Mouse (Mus musculus): ENCODE measurements around the gene Syngap1. TPM values are rescaled to one million over a fixed set of nuclear protein-coding genes. Genes with fewer than 3 reads are reported as not detected.

The Syngap1 gene
- polyA plus RNA-seq (2017; shearing (Covaris generic)) = not detected

GRCm38 (mm10) chr17:26941031-26941789 is at the start of gene Syngap1:
Gene Syngap1 (plus strand): TSS chr17:26941253.

DNA sequence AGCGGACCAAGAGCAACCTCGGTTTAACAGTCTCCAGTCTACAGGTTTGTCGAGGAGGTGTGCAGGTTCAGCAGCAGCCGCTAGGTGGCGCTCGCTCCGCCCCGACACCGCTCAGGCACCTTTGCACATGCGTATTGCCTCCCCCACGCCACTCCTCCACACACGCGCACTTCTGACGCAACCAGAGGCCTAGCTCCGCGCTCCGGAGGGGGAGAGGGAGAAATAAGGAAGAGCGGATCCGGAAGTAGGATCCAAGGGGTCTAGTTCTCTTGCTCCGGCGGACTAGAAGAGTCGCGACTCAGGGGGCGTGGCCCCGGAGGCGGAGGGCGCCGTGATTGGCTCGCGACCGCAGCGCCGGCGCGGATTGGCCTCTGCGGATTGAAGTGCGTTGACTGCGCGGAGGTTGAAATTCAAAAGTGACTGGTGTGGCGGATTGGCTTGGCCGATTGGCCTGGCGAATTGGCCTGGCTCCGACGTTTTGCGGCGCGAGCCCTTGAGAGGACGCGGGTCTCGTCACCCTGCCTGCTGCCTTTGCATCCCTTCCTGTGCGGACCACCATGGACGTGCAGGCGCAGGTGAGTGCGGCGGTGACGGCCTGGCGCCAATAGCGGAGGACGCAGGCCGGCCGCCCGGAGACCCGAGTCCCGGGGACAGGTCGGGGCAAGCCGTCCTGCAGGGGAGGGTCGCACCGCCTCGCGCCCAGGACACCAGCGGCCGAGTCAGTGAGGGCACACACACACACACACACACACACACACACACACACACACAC is 24.2 kb upstream of the Syngap1 start, which contains the start of gene Kifc5b:
Kifc5b (plus strand) TSS at position 381 of the 772 bp plus-strand sequence.

DNA sequence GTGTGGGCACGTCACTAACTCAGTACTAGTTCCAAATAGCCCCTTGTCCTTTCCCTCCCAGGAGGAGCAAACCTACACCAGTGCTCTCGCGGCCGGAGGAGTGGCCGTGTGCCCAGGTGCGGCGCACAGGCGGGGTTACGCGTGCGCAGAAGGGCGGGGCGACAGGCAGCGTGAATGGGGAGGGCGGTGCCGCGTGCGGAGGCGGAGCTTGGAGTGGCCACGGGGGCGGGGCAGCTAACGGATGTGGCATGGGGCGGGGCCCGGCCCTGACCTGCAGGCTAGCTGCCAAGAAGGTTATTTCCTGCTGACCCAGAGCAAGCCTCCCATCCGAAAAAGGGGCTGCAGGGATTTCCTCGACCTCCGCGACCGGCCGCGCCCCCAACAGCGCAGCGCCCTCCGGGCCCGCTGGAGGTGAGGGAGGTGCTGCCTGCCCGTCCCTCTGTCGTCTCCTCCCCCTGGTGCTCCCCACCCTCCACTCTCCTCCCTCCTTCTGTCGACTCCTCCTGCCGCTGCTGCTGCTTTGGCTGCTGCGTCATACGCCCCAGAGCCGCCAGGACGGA is 8.1 kb upstream of the Syngap1 start, which contains the start of gene Phf1:
Phf1 (plus strand) TSS at position 214 of the 560 bp plus-strand sequence.

GRCm38 (mm10) chr17:26939178-26939972 is 1.7 kb upstream of the Syngap1 start, which contains the start of gene Cuta:
Gene Cuta (minus strand): TSS chr17:26939569.

DNA sequence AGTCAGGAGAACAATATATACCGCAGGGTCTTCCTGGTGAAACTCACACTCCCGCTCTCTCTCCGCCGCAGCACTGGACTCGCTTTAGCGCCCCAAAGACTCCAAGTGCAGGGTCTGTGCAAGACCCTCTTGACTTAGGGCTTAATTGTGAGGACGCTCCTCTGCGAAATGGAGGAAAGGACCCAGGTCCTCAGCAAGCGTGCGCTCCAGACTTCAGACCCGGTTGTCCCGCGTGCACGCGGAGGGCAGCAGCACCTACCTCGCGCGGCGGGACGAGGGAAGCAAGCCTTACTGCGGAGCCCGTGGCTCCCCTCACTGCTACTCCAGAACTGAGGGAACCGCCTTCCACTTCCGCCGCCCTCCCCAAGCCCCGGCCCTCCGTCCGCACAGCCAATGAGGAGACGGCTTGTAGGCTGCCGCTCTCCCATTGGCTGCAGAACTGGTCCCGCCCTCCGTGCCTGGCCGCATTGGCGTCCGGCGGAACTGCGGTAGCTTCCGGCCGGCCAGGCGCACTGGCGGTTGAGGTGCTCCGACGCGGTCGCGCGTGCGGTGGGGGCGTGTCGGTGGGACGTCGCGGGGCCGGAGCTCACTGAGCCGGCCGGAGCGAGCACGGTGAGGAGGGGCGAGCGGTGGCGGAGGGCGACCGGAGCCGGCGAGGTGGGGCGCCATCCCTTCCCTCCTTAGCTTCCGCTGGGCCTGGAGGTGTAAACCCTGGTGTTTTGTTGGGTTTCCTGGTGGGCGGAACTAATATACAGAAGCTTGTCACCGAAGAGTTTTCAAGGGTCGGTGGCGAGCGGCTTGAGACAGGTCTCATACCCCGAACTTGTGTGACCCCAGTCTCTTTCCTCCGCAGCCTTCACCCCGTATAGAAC is 31.9 kb downstream of the Syngap1 start, which contains the start of gene Zbtb9:
Zbtb9 (plus strand) TSS at position 465 of the 872 bp plus-strand sequence.

Other genes with a start within 250 kb of the Syngap1 start
- 99.3 TPM for gene Crebrf, start 225.6 kb upstream of the Syngap1 start, polyA plus RNA-seq (2017; shearing (Covaris generic))
- gene Bnip1, start 160.2 kb upstream of the Syngap1 start, polyA plus RNA-seq (2017; shearing (Covaris generic)) = 29.9 TPM
- gene Nkx2-5, start 96.2 kb upstream of the Syngap1 start, polyA plus RNA-seq (2017; shearing (Covaris generic)) = not detected
- gene Kifc5b, start 24.2 kb upstream of the Syngap1 start, polyA plus RNA-seq (2017; shearing (Covaris generic)) = 1.1 TPM
- 144 TPM for gene Phf1, start 8.2 kb upstream of the Syngap1 start, polyA plus RNA-seq (2017; shearing (Covaris generic))
- 173 TPM for gene Cuta, start 1.7 kb upstream of the Syngap1 start, polyA plus RNA-seq (2017; shearing (Covaris generic))
- 26.9 TPM for gene Zbtb9, start 31.9 kb downstream of the Syngap1 start, polyA plus RNA-seq (2017; shearing (Covaris generic))
- 1.5 TPM for gene Bak1, start 87.8 kb downstream of the Syngap1 start, polyA plus RNA-seq (2017; shearing (Covaris generic))
- 16.6 TPM for gene Itpr3, start 116.1 kb downstream of the Syngap1 start, polyA plus RNA-seq (2017; shearing (Covaris generic))
- gene Uqcc2, start 192.7 kb downstream of the Syngap1 start, polyA plus RNA-seq (2017; shearing (Covaris generic)) = 104 TPM
- not detected for gene Ip6k3, start 226.5 kb downstream of the Syngap1 start, polyA plus RNA-seq (2017; shearing (Covaris generic))